In genomic region chr15:99039306-99039705, GRCm38 (mm10) we compare ENCODE assay signal across 24 mouse cellular contexts. TPM values are rescaled to one million over a fixed set of nuclear protein-coding genes. Genes with fewer than 3 reads are reported as not detected.
A peak's percentile ranks its signal among the peaks of the same experiment; 100 is the strongest.
DNase-seq lines count a peak whose midpoint lies in the region; ATAC-seq and TF ChIP-seq lines count a peak whose summit lies in the region.
"Had no signal": no experiment of that assay in that cellular context is flagged by ENCODE, and none has a peak within 500 bp of the region (broad histone marks: within the 10 kb centered on the region; RNA-seq: fewer than 3 reads in every experiment).

No protein-coding gene starts in this region.

- H3K9me3 ChIP-seq in lung, postnatal 0 days (ENCODE audit: low read length), result no peaks in the 10 kb centered on the region
- H3K9me3 ChIP-seq in E14TG2a.4 (ENCODE audit: low read length), result no peaks in the 10 kb centered on the region
- no peaks in the 10 kb centered on the region for H3K9me3 ChIP-seq in liver, embryonic 12.5 days (replicated peaks)
- H3K9me3 ChIP-seq: embryonic facial prominence, embryonic 13.5 days; forebrain, embryonic 12.5 days; forebrain, embryonic 15.5 days; heart, embryonic 12.5 days; heart, embryonic 15.5 days; hindbrain, embryonic 12.5 days; hindbrain, embryonic 15.5 days had no signal

- no peak overlapping the region for H3K9ac ChIP-seq in lung, postnatal 0 days (replicated peaks; ENCODE audit: low read depth)
- H3K9ac ChIP-seq in liver, embryonic 12.5 days, result no peak overlapping the region
- H3K9ac ChIP-seq: embryonic facial prominence, embryonic 13.5 days; forebrain, embryonic 12.5 days; forebrain, embryonic 15.5 days; heart, embryonic 12.5 days; heart, embryonic 15.5 days; hindbrain, embryonic 12.5 days; hindbrain, embryonic 15.5 days had no signal

- no peak for ATAC-seq in lung, postnatal 0 days
- ATAC-seq in liver, embryonic 12.5 days, result no peak
- ATAC-seq: activated CD4-positive, CD25-positive, alpha-beta regulatory T cell, adult 4 months; forebrain, embryonic 15.5 days; intestine, postnatal 0 days had no signal

- H3K36me3 ChIP-seq in lung, postnatal 0 days (ENCODE audit: insufficient read depth, low read length), result peaks cover 9% of the 10 kb centered on the region; the same call in 1 of the 2 replicates
- peaks cover 40% of the 10 kb centered on the region for H3K36me3 ChIP-seq in E14TG2a.4 (ENCODE audit: insufficient read depth, low read length)
- peaks cover 38% of the 10 kb centered on the region for H3K36me3 ChIP-seq in myocyte (ENCODE audit: control insufficient read depth, insufficient read depth)
- H3K36me3 ChIP-seq in liver, embryonic 12.5 days, result peaks cover 41% of the 10 kb centered on the region
- H3K36me3 ChIP-seq: forebrain, embryonic 15.5 days; hindbrain, embryonic 15.5 days had no signal

- H3ac ChIP-seq in myocyte (ENCODE audit: control insufficient read depth, insufficient read length), result no peak overlapping the region

- WGBS in lung, postnatal 0 days, result 60% methylated on average over 4 of the region's 4 CpGs
- WGBS in liver, embryonic 12.5 days (ENCODE audit: insufficient replicate concordance), result 71% methylated on average over 4 of the region's 4 CpGs

- H3K4me1 ChIP-seq in lung, postnatal 0 days (ENCODE audit: insufficient read depth, low read depth, low read length), result no peaks in the 10 kb centered on the region
- H3K4me1 ChIP-seq in E14TG2a.4 (replicated peaks; ENCODE audit: low read depth, low read length), result peaks cover 44% of the 10 kb centered on the region
- peaks cover 26% of the 10 kb centered on the region for H3K4me1 ChIP-seq in liver, embryonic 12.5 days

- TF ChIP-seq EP300 in lung, postnatal 0 days (IDR thresholded peaks at IDR 0.05), result no peak

- no peak overlapping the region for H3K4me3 ChIP-seq in lung, postnatal 0 days (ENCODE audit: low read depth, low read length)
- H3K4me3 ChIP-seq in E14TG2a.4 (replicated peaks; ENCODE audit: low read length) (peak overlapping the region; percentile 54; the same call in 1 of the 2 replicates), myocyte (no peak overlapping the region)
- no peak overlapping the region for H3K4me3 ChIP-seq in liver, embryonic 12.5 days
- H3K4me3 ChIP-seq: embryonic facial prominence, embryonic 13.5 days; erythroblast, embryonic 14.5 days; forebrain, embryonic 12.5 days; forebrain, embryonic 15.5 days; heart, embryonic 12.5 days; heart, embryonic 15.5 days; hindbrain, embryonic 12.5 days; hindbrain, embryonic 15.5 days had no signal

- H3K79me2 ChIP-seq in myocyte (ENCODE audit: control insufficient read depth, insufficient read depth), result peaks cover 17% of the 10 kb centered on the region

- H3K27me3 ChIP-seq in lung, postnatal 0 days (replicated peaks; ENCODE audit: insufficient read depth, low read length), result no peaks in the 10 kb centered on the region
- H3K27me3 ChIP-seq in E14TG2a.4 (ENCODE audit: insufficient read depth, low read length), result no peaks in the 10 kb centered on the region; the same call in 1 of the 2 replicates
- no peaks in the 10 kb centered on the region for H3K27me3 ChIP-seq in myocyte (ENCODE audit: control insufficient read depth, insufficient read depth, insufficient read length)
- H3K27me3 ChIP-seq in liver, embryonic 12.5 days (replicated peaks), result peaks cover 22% of the 10 kb centered on the region
- H3K27me3 ChIP-seq: embryonic facial prominence, embryonic 13.5 days; forebrain, embryonic 12.5 days; forebrain, embryonic 15.5 days; heart, embryonic 15.5 days; hindbrain, embryonic 12.5 days; hindbrain, embryonic 15.5 days had no signal

- no peak overlapping the region for H3K4me2 ChIP-seq in lung, postnatal 0 days (replicated peaks; ENCODE audit: low read depth, low read length)
- no peak overlapping the region for H3K4me2 ChIP-seq in myocyte (ENCODE audit: low read depth)
- no peak overlapping the region for H3K4me2 ChIP-seq in liver, embryonic 12.5 days
- H3K4me2 ChIP-seq: embryonic facial prominence, embryonic 13.5 days; forebrain, embryonic 12.5 days; forebrain, embryonic 15.5 days; heart, embryonic 12.5 days; heart, embryonic 15.5 days; hindbrain, embryonic 12.5 days; hindbrain, embryonic 15.5 days had no signal

- TF ChIP-seq POLR2A in myocyte (IDR thresholded peaks at IDR 0.05; ENCODE audit: insufficient read length, low read depth), result peak; percentile 25

- TF ChIP-seq CTCF in lung, postnatal 0 days (IDR thresholded peaks at IDR 0.05), result 0 out of 2 replicates have a peak, but pooled peaks have one; percentile 4
- TF ChIP-seq CTCF in E14TG2a.4 (conservative IDR thresholded peaks at IDR 0.05; ENCODE audit: low read length), result no peak

- H3K27ac ChIP-seq in lung, postnatal 0 days (ENCODE audit: low read length), result no peak overlapping the region
- H3K27ac ChIP-seq in liver, embryonic 12.5 days, result no peak overlapping the region
- H3K27ac ChIP-seq: embryonic facial prominence, embryonic 13.5 days; forebrain, embryonic 12.5 days; forebrain, embryonic 15.5 days; heart, embryonic 15.5 days; hindbrain, embryonic 12.5 days; hindbrain, embryonic 15.5 days had no signal

- no peak for DNase-seq in lung, postnatal 0 days (ENCODE audit: low spot score)
- no peak for DNase-seq in lung, adult 18-20 months
- no peak for DNase-seq in cerebellum, adult 18-20 months
- DNase-seq: adrenal gland, adult 8-10 months; adrenal gland, postnatal 36 days; cerebellum, adult 11 months; cerebellum, adult 8-10 months; cerebellum, postnatal 10 days; gastrocnemius, postnatal 25 days; heart, adult 18-20 months; kidney, adult 2 months had no signal

TF ChIP-seq in myocyte, 11 proteins besides CTCF, POLR2A, EP300 and RAD21:
- TF ChIP-seq POLR2AphosphoS2 (IDR thresholded peaks at IDR 0.05; ENCODE audit: insufficient read length, low read depth), result peak; percentile 71
- no peak for TF ChIP-seq REST (IDR thresholded peaks at IDR 0.05; ENCODE audit: insufficient read depth, insufficient read length)

RNA-seq across cellular contexts. Expression of gene Tuba1c, which starts 9.6 kb away (rescaled TPM):
- 45.1 and 53.2 TPM in 2 replicates for polyA plus RNA-seq in lung, postnatal 0 days (2015; fragmentation: Nextera tagmentation; extraction: Ambion mirVana)
- polyA plus RNA-seq in myocyte (2012; fragmentation: generic; extraction: Trizol), result 462 TPM
- 242 and 244 TPM in 2 replicates for polyA plus RNA-seq in liver, embryonic 12.5 days (2016; fragmentation: Nextera tagmentation; extraction: Ambion mirVana)

RNA-seq across cellular contexts. Expression of gene Prph, which starts 15.7 kb away (rescaled TPM):
- polyA plus RNA-seq in lung, postnatal 0 days (2015; fragmentation: Nextera tagmentation; extraction: Ambion mirVana), result 0.32 and 0.42 TPM in 2 replicates
- polyA plus RNA-seq in myocyte (2012; fragmentation: generic; extraction: Trizol), result 0.98 TPM
- polyA plus RNA-seq in liver, embryonic 12.5 days (2016; fragmentation: Nextera tagmentation; extraction: Ambion mirVana), result 0.35 and 0.89 TPM in 2 replicates
- polyA plus RNA-seq: activated CD4-positive, CD25-positive, alpha-beta regulatory T cell, adult 4 months; erythroblast, embryonic 14.5 days had no signal

RNA-seq across cellular contexts. Expression of gene Troap, which starts 35.1 kb away (rescaled TPM):
- polyA plus RNA-seq in lung, postnatal 0 days (2015; fragmentation: Nextera tagmentation; extraction: Ambion mirVana), result 0.95 and 0.99 TPM in 2 replicates
- 18.6 TPM for polyA plus RNA-seq in myocyte (2012; fragmentation: generic; extraction: Trizol)
- polyA plus RNA-seq in liver, embryonic 12.5 days (2016; fragmentation: Nextera tagmentation; extraction: Ambion mirVana), result 22.1 and 23.6 TPM in 2 replicates

RNA-seq across cellular contexts. Expression of gene C1ql4, which starts 48.3 kb away (rescaled TPM):
- polyA plus RNA-seq in lung, postnatal 0 days (2015; fragmentation: Nextera tagmentation; extraction: Ambion mirVana), result not detected in 2 replicates
- polyA plus RNA-seq in myocyte (2012; fragmentation: generic; extraction: Trizol), result 0.10 TPM
- polyA plus RNA-seq in liver, embryonic 12.5 days (2016; fragmentation: Nextera tagmentation; extraction: Ambion mirVana), result 0.13 TPM in 1 of 2 replicates, not detected in the other
- polyA plus RNA-seq: activated CD4-positive, CD25-positive, alpha-beta regulatory T cell, adult 4 months; erythroblast, embryonic 14.5 days had no signal

RNA-seq across cellular contexts. Expression of gene Dnajc22, which starts 53.7 kb away (rescaled TPM):
- polyA plus RNA-seq in lung, postnatal 0 days (2015; fragmentation: Nextera tagmentation; extraction: Ambion mirVana), result 0.50 and 0.96 TPM in 2 replicates
- polyA plus RNA-seq in myocyte (2012; fragmentation: generic; extraction: Trizol), result 0.78 TPM
- polyA plus RNA-seq in liver, embryonic 12.5 days (2016; fragmentation: Nextera tagmentation; extraction: Ambion mirVana), result 14.4 and 16.9 TPM in 2 replicates
- polyA plus RNA-seq: activated CD4-positive, CD25-positive, alpha-beta regulatory T cell, adult 4 months had no signal
